Mouse (Mus musculus) left cerebral cortex, postnatal 10 days (tissue): ENCODE data around the gene Trp73. TPM values are rescaled to one million over a fixed set of nuclear protein-coding genes. Genes with fewer than 3 reads are reported as not detected.

ENCODE experiments used
- DNase-seq, 2 experiments: peaks; one replicate each; pipeline ENCODE4 v3.0.0; 2021 to 2022; ENCODE audit warnings: low spot score in 2 of 2, mixed read lengths in 1 of 2; ENCODE audit errors: extremely low spot score in 1 of 2
- intact Hi-C: fragments of 180-260 bp; cut with DNase I; formaldehyde crosslinking; loops from one replicate; pipeline ENCODE4 v1.15.1; 2025
- total RNA-seq, 2 experiments: library from RNA; stranded (reverse); gene quantifications; 2 replicates each; pipeline ENCODE4 v1.2.3; 2021

Gene Trp73
- total RNA-seq, 2 experiments from 2014 or later, result 1.0 to 1.6 TPM

GRCm38 (mm10) chr4:154064827-154065773, 74.9 kb downstream of the Trp73 start:
- no peak for DNase-seq
- intact Hi-C loops, result loop anchor here (2.0 to 5.0 kb wide), 4 partner anchors 77 to 237 kb away; partner anchors contain the start of genes Arhgef16, Trp73 and Wrap73

DNA sequence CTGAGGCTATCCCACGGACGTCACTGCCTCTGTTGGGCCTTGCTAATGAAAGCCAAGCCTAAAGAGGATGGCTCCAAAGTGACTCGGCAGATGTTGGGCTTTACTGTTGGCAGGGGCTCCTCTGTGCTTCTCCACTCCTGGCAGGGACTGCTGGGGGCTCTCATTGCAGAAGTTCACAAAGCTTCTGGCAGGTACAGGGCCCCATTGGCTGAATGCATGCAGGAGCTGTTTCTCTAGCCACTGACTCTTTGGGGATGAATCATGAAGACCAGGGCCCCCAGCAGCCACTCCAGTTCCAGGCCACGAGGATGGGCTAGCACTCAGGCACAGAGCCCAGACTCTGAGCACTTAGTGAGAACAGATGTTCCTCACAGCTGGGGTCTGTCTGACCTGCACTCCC, 82.3 kb downstream of the Trp73 start:
- intact Hi-C loops, result no loop called here
- no peak for DNase-seq

- DNase-seq, result no peak
- intact Hi-C loops, result no loop called here
Observed at GRCm38 (mm10) chr4:154056661-154057060, 83.3 kb downstream of the Trp73 start.

- intact Hi-C loops, result no loop called here
- no peak for DNase-seq
Observed at GRCm38 (mm10) chr4:154056046-154056445, 84.0 kb downstream of the Trp73 start.

DNA sequence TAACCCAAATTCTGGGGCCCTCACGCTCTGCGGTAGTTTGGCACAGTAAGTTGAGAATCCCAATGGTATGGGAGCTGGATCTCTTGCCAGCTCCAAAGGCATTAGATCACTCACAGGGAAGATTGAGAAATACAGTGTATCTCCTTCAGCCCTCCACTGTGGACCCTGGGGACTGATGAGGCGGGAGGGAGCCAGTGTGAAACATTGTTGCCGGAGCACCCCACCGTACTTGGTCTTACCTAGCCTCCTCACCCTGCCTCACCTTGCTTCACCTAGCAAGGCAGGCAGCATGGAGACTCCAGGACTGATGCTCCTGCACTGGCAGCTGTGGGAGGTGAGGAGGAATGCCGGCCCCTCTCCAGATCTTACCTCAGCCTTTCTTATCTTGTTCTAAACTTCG, 84.5 kb downstream of the Trp73 start:
- no peak for DNase-seq
- intact Hi-C loops, result no loop called here

- intact Hi-C loops, result no loop called here
Observed at GRCm38 (mm10) chr4:154053065-154053464, 86.9 kb downstream of the Trp73 start.

DNA sequence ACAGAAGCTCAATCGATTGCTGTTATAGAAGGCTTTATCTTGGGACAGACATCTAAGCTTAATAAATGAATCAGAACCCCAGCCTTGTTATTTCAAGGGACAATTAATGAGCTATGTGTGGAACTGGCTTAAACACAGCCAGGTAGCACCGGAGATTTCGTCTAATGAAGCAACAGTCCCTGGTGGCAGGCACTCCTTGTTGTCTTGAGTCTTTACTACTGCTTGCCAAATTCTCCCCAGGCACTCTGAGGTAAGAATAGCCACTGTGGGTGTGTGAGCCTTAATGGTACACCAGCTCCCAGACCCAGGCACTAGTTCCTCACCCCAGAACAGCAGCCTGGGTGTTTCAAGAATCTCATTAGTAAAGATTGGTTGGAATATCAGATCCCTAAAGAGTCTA, 88.6 kb downstream of the Trp73 start:
- no peak for DNase-seq

More at GRCm38 (mm10) chr4:154053065-154053464, 86.9 kb downstream of the Trp73 start:
- DNase-seq, result no peak

GRCm38 (mm10) chr4:154045837-154046236, 94.2 kb downstream of the Trp73 start:
- no peak for DNase-seq
- intact Hi-C loops, result no loop called here

More for the DNA sequence above, 88.6 kb downstream of the Trp73 start:
- intact Hi-C loops, result no loop called here

GRCm38 (mm10) chr4:154042577-154042976, 97.4 kb downstream of the Trp73 start, which contains the start of gene Ccdc27:
Ccdc27 (minus strand) TSS chr4:154042677.
- DNase-seq, result no peak
- intact Hi-C loops, result no loop called here

GRCm38 (mm10) chr4:154037123-154037522, 102.9 kb downstream of the Trp73 start:
- no peak for DNase-seq
- intact Hi-C loops, result no loop called here

DNA sequence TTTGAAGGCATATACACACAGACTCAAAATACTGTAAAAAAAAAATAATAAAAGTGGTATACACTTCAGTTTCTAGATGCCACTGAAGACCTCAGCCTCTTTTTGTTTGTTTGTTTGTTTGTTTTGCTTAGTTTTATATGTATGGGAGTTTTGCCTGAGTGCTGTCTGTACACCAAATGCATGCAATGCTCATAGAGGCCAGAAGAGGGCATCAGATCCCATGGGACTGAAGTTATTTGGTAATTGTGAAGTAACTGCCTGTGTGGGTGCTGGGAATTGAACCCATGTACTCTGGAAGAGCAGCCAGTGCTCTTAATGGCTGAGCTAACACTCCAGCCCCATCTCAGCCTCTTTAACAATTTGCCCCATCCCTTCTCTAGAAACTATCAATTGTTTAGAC, 111.4 kb downstream of the Trp73 start:
- no peak for DNase-seq
- intact Hi-C loops, result no loop called here

- no peak for DNase-seq
- intact Hi-C loops, result no loop called here
Observed at GRCm38 (mm10) chr4:154028066-154028465, 111.9 kb downstream of the Trp73 start.

DNA sequence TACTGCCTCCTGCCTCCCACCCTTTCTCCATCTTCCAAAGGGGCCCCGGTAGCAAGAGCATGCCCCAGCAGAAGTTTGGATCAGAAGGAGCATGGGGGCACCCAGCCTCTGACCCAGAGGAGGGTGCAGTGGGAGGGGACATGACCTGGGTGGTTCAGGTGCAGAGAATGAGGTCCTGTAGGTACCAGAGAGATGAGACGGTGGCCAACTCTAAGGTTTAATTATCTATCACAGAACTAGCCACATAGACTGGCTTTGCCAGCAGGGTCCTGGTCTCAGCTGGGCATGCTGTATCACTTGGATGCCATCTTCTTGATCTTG, 113.6 kb downstream of the Trp73 start:
- intact Hi-C loops, result no loop called here
- DNase-seq, result no peak

- peak in 1 of 2 experiments; percentile 86 for DNase-seq
- intact Hi-C loops, result no loop called here
Observed at GRCm38 (mm10) chr4:154025641-154026440, 114.2 kb downstream of the Trp73 start, which contains the start of gene Smim1. Smim1 (minus strand) TSS chr4:154026230.

- intact Hi-C loops, result no loop called here
- DNase-seq, result no peak
Observed at GRCm38 (mm10) chr4:154024729-154025521, 115.1 kb downstream of the Trp73 start.

DNA sequence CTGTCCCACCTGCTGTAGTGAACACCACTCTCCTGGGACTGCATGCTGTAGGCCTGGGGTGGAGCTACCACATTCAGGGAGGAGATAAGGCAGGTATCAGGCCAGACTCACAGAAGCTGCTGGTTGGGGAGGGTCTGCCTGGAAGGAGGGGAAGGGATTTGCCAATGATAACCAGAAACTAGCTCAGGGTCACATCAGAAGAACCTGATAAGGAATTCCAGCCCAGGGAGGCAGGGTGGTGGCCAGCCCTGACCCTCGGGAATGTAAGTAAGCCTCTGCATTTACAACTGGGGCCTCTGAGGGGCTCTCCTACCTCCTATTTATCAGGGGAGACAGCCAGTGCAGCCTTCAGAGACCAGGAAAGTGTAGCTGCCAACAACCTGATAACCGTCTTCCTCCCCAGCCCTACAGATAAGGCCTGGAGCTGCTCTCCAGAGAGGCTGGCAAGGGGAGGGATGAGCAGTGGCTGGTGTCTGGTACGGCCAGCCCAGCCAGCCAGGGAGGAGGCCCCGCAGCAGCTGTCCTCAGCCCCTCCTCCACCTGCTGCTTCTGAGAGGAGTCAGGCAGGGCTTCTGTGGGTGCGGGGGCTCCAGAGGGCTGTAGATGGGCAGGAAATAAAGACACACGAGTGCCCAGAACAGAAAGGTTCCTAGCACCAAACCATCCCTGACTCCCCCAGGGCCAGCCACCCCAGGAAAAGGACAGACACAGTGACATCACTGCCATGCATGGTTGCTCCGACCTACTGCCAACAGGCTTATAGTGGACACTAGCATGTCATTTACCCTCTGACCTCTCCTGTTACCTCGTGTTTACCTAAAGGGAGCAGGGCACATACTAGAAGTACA, 116.0 kb downstream of the Trp73 start:
- no peak for DNase-seq
- intact Hi-C loops, result no loop called here

DNA sequence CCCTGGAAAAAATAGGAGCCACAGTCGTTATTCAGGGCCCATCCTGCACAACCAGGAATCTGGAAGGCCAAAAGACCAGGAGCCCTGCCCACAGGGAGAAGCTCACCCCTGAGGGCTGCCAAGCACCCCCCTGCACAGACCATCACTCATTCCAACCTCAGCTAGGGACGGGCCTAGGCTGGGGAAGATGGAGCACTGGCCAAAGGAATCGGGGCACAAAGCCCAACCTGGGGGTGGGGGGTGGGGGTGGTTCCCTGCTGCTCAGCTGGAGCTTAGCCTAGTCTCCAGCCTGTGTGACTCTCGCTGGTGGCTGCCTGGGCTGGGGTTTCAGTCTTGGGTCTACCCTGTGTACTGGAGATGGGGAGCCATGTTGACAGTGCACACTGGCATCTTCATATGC, 117.2 kb downstream of the Trp73 start:
- intact Hi-C loops, result no loop called here
- DNase-seq, result no peak

DNA sequence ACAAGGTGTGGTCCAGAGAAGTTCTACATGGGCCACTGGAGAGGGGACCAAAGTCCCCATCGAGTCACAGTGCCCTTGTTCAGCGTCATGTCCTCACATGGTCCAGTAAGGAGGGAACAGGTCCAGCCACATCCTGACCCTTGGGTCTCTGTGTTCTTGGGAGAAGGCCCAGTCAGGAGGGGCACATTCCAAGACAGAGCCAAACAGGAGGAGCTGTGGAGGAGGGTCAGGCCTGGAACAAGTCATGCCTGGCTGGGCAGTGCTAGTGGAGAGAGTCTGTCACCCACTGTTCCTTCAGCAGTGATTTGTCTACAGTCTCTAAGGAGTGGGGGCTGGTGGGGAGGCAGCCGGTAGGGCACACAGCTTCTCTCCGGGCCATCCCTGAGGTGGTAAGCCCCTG, 117.6 kb downstream of the Trp73 start:
- DNase-seq, result no peak

More for the DNA sequence above, 117.6 kb downstream of the Trp73 start:
- intact Hi-C loops, result no loop called here
